Mouse (Mus musculus) midbrain, embryonic 13.5 days (tissue): ENCODE measurements at regions not wholly inside any gene's neighbourhood (a gene's known extent, or its start where the extent isn't known, plus 50 kb on each side); places are given as distances from the start of the nearest gene placed in this dataset.
A peak's percentile ranks its signal among the peaks of the same experiment; 100 is the strongest.

Experiments
- ATAC-seq: fragments of 200-750 bp; cut with Nextera tagmentation; 2 replicates; pipeline ENCODE4 v1.8.0; 2017; ENCODE audit warnings: mild to moderate bottlenecking, moderate TSS enrichment, moderate library complexity
- H3K27ac ChIP-seq: fragments of 300-500 bp; sonication (generic); 2 replicates; pipeline ENCODE4 v1.5.1; 2015; ENCODE audit warnings: inconsistent platforms, mild to moderate bottlenecking, moderate library complexity
- H3K27me3 ChIP-seq: fragments of 300-500 bp; sonication (generic); 2 replicates; pipeline ENCODE4 v1.6.1; 2015; ENCODE audit warnings: mild to moderate bottlenecking, inconsistent platforms
- H3K36me3 ChIP-seq: fragments of 300-500 bp; sonication (generic); 2 replicates; pipeline ENCODE4 v1.6.1; 2015; ENCODE audit warnings: mild to moderate bottlenecking, inconsistent platforms
- H3K4me1 ChIP-seq: fragments of 300-500 bp; sonication (generic); replicated peaks from 2 replicates; pipeline ENCODE4 v1.6.1; 2015; ENCODE audit warnings: inconsistent platforms
- H3K4me2 ChIP-seq: fragments of 300-500 bp; sonication (generic); replicated peaks from 2 replicates; pipeline ENCODE4 v1.6.1; 2015; ENCODE audit warnings: moderate library complexity, mild to moderate bottlenecking, inconsistent platforms
- H3K4me3 ChIP-seq: fragments of 300-500 bp; sonication (generic); replicated peaks from 2 replicates; pipeline ENCODE4 v1.5.1; 2015; ENCODE audit warnings: mild to moderate bottlenecking, inconsistent platforms
- H3K9ac ChIP-seq: fragments of 300-500 bp; sonication (generic); replicated peaks from 2 replicates; pipeline ENCODE4 v1.6.1; 2015; ENCODE audit warnings: mild to moderate bottlenecking, inconsistent platforms
- H3K9me3 ChIP-seq: fragments of 300-500 bp; sonication (generic); 2 replicates; pipeline ENCODE4 v1.6.1; 2016; ENCODE audit warnings: mild to moderate bottlenecking, inconsistent platforms
- WGBS: fragments of 180-500 bp; shearing (Covaris S2); methylation state at CpG from one replicate; pipeline ENCODE4 v1.1.7; 2015; 5-methylcytosine and 5-hydroxymethylcytosine counted together

GRCm38 (mm10) chr1:42623766-42624165 lies 71.8 kb upstream of the Pou3f3 start:
- ATAC-seq = no peak
- Histone ChIP-seq H3K27ac (no peak overlapping the region), H3K4me2 (no peak overlapping the region), H3K27me3 (no peaks in the 10 kb centered on the region), H3K4me3 (no peak overlapping the region), H3K36me3 (peaks cover 2% of the 10 kb centered on the region; the same call in 1 of the 2 replicates), H3K4me1 (peaks cover 29% of the 10 kb centered on the region), H3K9me3 (peaks cover 4% of the 10 kb centered on the region; the same call in 1 of the 2 replicates), H3K9ac (no peak overlapping the region)
- 78% methylated on average over 6 of the region's 6 CpGs for WGBS

- Histone ChIP-seq H3K27me3 (no peaks in the 10 kb centered on the region), H3K4me1 (peaks cover 52% of the 10 kb centered on the region), H3K27ac (peak overlapping the region; percentile 54; the same call in 1 of the 2 replicates), H3K4me2 (no peak overlapping the region), H3K36me3 (no peaks in the 10 kb centered on the region), H3K9me3 (no peaks in the 10 kb centered on the region), H3K9ac (no peak overlapping the region), H3K4me3 (no peak overlapping the region)
- peak; percentile 41; the same call in 1 of the 2 replicates for ATAC-seq
- 7% methylated on average over 12 of the region's 12 CpGs for WGBS
Measured at GRCm38 (mm10) chr1:42628800-42629199, 66.8 kb upstream of the Pou3f3 start.

- no peak overlapping the region for H3K4me3 ChIP-seq
- 14% methylated on average over 14 of the region's 14 CpGs for WGBS
- no peaks in the 10 kb centered on the region for H3K36me3 ChIP-seq
- peak overlapping the region; percentile 35; the same call in 1 of the 2 replicates for H3K27ac ChIP-seq
- H3K27me3 ChIP-seq = no peaks in the 10 kb centered on the region
- ATAC-seq = peak; percentile 55
- no peaks in the 10 kb centered on the region for H3K9me3 ChIP-seq
- H3K4me1 ChIP-seq = peaks cover 52% of the 10 kb centered on the region
- H3K4me2 ChIP-seq = peak overlapping the region; percentile 21
- no peak overlapping the region for H3K9ac ChIP-seq
Measured at GRCm38 (mm10) chr1:42629465-42630261, 65.9 kb upstream of the Pou3f3 start.

- H3K36me3 ChIP-seq = no peaks in the 10 kb centered on the region
- peaks cover 42% of the 10 kb centered on the region for H3K4me1 ChIP-seq
- H3K27me3 ChIP-seq = no peaks in the 10 kb centered on the region
- H3K9ac ChIP-seq = no peak overlapping the region
- no peak overlapping the region for H3K4me2 ChIP-seq
- no peak overlapping the region for H3K27ac ChIP-seq
- H3K9me3 ChIP-seq = no peaks in the 10 kb centered on the region
- no peak overlapping the region for H3K4me3 ChIP-seq
- ATAC-seq = no peak
Measured at GRCm38 (mm10) chr1:42632286-42632685, 63.3 kb upstream of the Pou3f3 start.

- Histone ChIP-seq H3K9me3 (no peaks in the 10 kb centered on the region), H3K4me1 (peaks cover 20% of the 10 kb centered on the region), H3K9ac (no peak overlapping the region), H3K27me3 (no peaks in the 10 kb centered on the region), H3K4me2 (no peak overlapping the region), H3K4me3 (no peak overlapping the region), H3K36me3 (no peaks in the 10 kb centered on the region), H3K27ac (no peak overlapping the region)
- ATAC-seq = no peak
- WGBS = 35% methylated on average over 5 of the region's 5 CpGs
Measured at GRCm38 (mm10) chr1:42636558-42636957, 59.0 kb upstream of the Pou3f3 start.
